Mouse (Mus musculus): ENCODE data around the gene Amz2.

- TF ChIP-seq CTCF (IDR thresholded peaks at IDR 0.05) (no peak), EP300 (IDR thresholded peaks at IDR 0.05) (no peak)
These were observed 54.0 kb downstream of the Amz2 start for GRCm38 (mm10) chr11:109479575-109480285.
